Mouse (Mus musculus) liver, postnatal 0 days (tissue): Measurements from ENCODE around the gene Foxn3.

Experiments
- CTCF ChIP-seq: sonication (generic); IDR thresholded peaks from 2 replicates; pipeline ENCODE4 v1.5.1; 2016; ENCODE audit warnings: antibody characterized with exemption, low read depth
- EP300 ChIP-seq: IDR thresholded peaks from 2 replicates; pipeline ENCODE4 v1.6.1; 2016; ENCODE audit warnings: antibody characterized with exemption, low read depth, mild to moderate bottlenecking

DNA sequence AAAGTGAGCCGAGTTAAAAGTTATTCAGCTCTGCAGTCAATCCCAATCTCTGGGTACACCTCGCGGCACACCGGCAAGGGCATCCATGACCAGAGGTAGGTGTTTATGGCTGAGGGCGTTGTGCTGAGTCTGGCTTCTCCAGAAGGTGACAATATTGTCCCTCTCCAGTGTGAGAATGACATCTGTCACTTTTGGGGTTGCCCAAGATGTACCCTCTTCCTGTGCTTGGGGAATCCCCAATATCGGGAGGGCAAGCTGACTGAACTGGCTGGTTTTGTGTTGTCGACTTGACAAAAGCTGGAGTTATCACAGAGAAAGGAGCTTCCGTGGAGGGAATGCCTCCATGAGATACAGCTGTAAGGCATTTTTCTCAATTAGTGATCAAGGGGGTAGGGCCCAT, 8.6 kb upstream of the Foxn3 start:
- TF ChIP-seq CTCF (no peak), EP300 (no peak)
